Mouse (Mus musculus): ENCODE results near the gene Parva.

GRCm38 (mm10) chr7:112627481-112627880, 200.2 kb downstream of the Parva start:
- TF ChIP-seq ZC3H11A (IDR thresholded peaks at IDR 0.05; ENCODE audit: low read depth, low read length): no peak
- TF ChIP-seq CTCF (conservative IDR thresholded peaks at IDR 0.05 in 1 of 2, IDR thresholded peaks at IDR 0.05 in 1 of 2; ENCODE audit: low read depth in 2 of 2, low read length in 2 of 2): no peak
- no peak for TF ChIP-seq GABPA (IDR thresholded peaks at IDR 0.05; ENCODE audit: insufficient replicate concordance, low read depth, low read length)
- no peak for TF ChIP-seq MAX (IDR thresholded peaks at IDR 0.05; ENCODE audit: low read length)
- TF ChIP-seq E2F4 (IDR thresholded peaks at IDR 0.05; ENCODE audit: insufficient replicate concordance, low read depth, low read length): no peak
- TF ChIP-seq EP300 (IDR thresholded peaks at IDR 0.05; ENCODE audit: low read length): no peak
- TF ChIP-seq ELF1 (IDR thresholded peaks at IDR 0.05; ENCODE audit: low read depth, low read length): no peak
- no peak for TF ChIP-seq NELFE (IDR thresholded peaks at IDR 0.05; ENCODE audit: low read depth, low read length)
- TF ChIP-seq JUND (conservative IDR thresholded peaks at IDR 0.05; ENCODE audit: low read depth, low read length): no peak
- TF ChIP-seq MEF2A (IDR thresholded peaks at IDR 0.05; ENCODE audit: borderline replicate concordance, low read depth, low read length): no peak
- TF ChIP-seq POLR2A (IDR thresholded peaks at IDR 0.05; ENCODE audit: low read depth, low read length): no peak
- TF ChIP-seq SIN3A (IDR thresholded peaks at IDR 0.05; ENCODE audit: low read length): no peak
- TF ChIP-seq UBTF (IDR thresholded peaks at IDR 0.05; ENCODE audit: low read depth, low read length): no peak
